Mouse (Mus musculus) G1E (cell line): ENCODE measurements at regions not wholly inside any gene's neighbourhood (a gene's known extent, or its start where the extent isn't known, plus 50 kb on each side); places are given as distances from the start of the nearest gene placed in this dataset.

Experiments used
- CTCF ChIP-seq: IDR thresholded peaks from 2 replicates; pipeline ENCODE4 v1.5.1; 2012; ENCODE audit warnings: low read depth, low read length, inconsistent platforms, mixed read lengths
- GATA1 ChIP-seq: IDR thresholded peaks from 2 replicates; pipeline ENCODE4 v1.6.1; 2012; ENCODE audit warnings: borderline replicate concordance, low read length, inconsistent platforms, mixed read lengths
- TAL1 ChIP-seq: conservative IDR thresholded peaks from 2 replicates; pipeline ENCODE4 v1.6.1; 2012; ENCODE audit warnings: low read depth, low read length, inconsistent platforms, mixed read lengths

- TF ChIP-seq CTCF (no peak), TAL1 (no peak), GATA1 (no peak)
Measured at GRCm38 (mm10) chr13:44059436-44059835, 274.9 kb downstream of the Cd83 start.
